Mouse (Mus musculus) G1E-ER4 (cell line): ENCODE measurements around the gene Pcca. TPM values are rescaled to one million over a fixed set of nuclear protein-coding genes. Genes with fewer than 3 reads are reported as not detected.

Source experiments
- GATA1 ChIP-seq: IDR thresholded peaks from one replicate; pipeline ENCODE4 v1.8.0; 2012; ENCODE audit warnings: low read length, inconsistent platforms
- polyA plus RNA-seq: library from polyadenylated mRNA; stranded (reverse); fragments of >175 nt; gene quantifications from 2 replicates; pipeline ENCODE4 v1.2.3, GENCODE M21; 2012

Gene Pcca
- polyA plus RNA-seq, 1 experiment: 26.9 TPM

GRCm38 (mm10) chr14:122877787-122878186 lies 343.7 kb downstream of the Pcca start:
- no peak for TF ChIP-seq GATA1

GRCm38 (mm10) chr14:122880291-122880690 lies 346.2 kb downstream of the Pcca start:
- TF ChIP-seq GATA1: no peak

- TF ChIP-seq GATA1: no peak
Observed at GRCm38 (mm10) chr14:122881699-122882098, 347.6 kb downstream of the Pcca start.

- TF ChIP-seq GATA1: no peak
Observed at GRCm38 (mm10) chr14:122882201-122882639, 348.1 kb downstream of the Pcca start.

GRCm38 (mm10) chr14:122882795-122883409 lies 348.8 kb downstream of the Pcca start:
- TF ChIP-seq GATA1: no peak

- no peak for TF ChIP-seq GATA1
Observed at GRCm38 (mm10) chr14:122883410-122883806, 349.3 kb downstream of the Pcca start.

- no peak for TF ChIP-seq GATA1
Observed at GRCm38 (mm10) chr14:122883821-122884584, 349.9 kb downstream of the Pcca start.

- no peak for TF ChIP-seq GATA1
Observed at GRCm38 (mm10) chr14:122885893-122886292, 351.8 kb downstream of the Pcca start.

GRCm38 (mm10) chr14:122887278-122887677 lies 353.2 kb downstream of the Pcca start:
- no peak for TF ChIP-seq GATA1

- TF ChIP-seq GATA1: no peak
Observed at GRCm38 (mm10) chr14:122887702-122888479, 353.8 kb downstream of the Pcca start.

GRCm38 (mm10) chr14:122888480-122888872 lies 354.4 kb downstream of the Pcca start:
- TF ChIP-seq GATA1: no peak

GRCm38 (mm10) chr14:122891470-122891968 lies 357.4 kb downstream of the Pcca start:
- TF ChIP-seq GATA1: no peak

GRCm38 (mm10) chr14:122896106-122896505 lies 362.0 kb downstream of the Pcca start:
- TF ChIP-seq GATA1: no peak

- TF ChIP-seq GATA1: no peak
Observed at GRCm38 (mm10) chr14:122898550-122898949, 364.4 kb downstream of the Pcca start.

- TF ChIP-seq GATA1: no peak
Observed at GRCm38 (mm10) chr14:122900679-122901078, 366.6 kb downstream of the Pcca start.

GRCm38 (mm10) chr14:122901177-122901576 lies 367.1 kb downstream of the Pcca start:
- TF ChIP-seq GATA1: no peak
